Mouse (Mus musculus) ES-Bruce4 (cell line): ENCODE measurements around the gene Aco1.

Experiments
- CTCF ChIP-seq: IDR thresholded peaks from one replicate; pipeline ENCODE4 v1.8.1; 2011; ENCODE audit warnings: low read depth, low read length
- EP300 ChIP-seq: IDR thresholded peaks from 2 replicates; pipeline ENCODE4 v1.6.1; 2011; ENCODE audit warnings: low read depth, low read length; ENCODE audit not compliant: insufficient read depth
- POLR2A ChIP-seq: IDR thresholded peaks from one replicate; pipeline ENCODE4 v1.8.1; 2011; ENCODE audit warnings: low read length; ENCODE audit not compliant: insufficient read depth

DNA sequence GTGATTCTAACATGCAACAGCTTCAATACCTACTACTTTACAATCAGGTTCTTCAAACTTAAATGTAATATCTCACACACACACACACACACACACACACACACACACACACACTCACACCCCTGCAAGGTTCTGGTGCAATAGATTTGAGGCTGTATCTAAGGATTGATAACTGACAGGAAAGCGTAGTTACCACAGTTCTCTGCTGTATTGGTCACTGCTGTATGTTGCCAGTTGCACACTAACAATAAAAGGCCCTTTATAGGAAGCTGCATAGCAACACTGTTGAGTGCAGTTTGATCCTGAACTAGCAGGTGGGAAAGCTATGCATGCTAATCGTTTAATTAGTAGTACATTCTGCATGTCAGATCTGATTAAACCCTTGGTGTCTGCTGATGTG is 52.5 kb downstream of the Aco1 start:
- TF ChIP-seq CTCF (no peak), EP300 (no peak), POLR2A (no peak)
